Mouse (Mus musculus) embryonic facial prominence, embryonic 12.5 days (tissue): Measurements from ENCODE around the gene Top3a. TPM values are rescaled to one million over a fixed set of nuclear protein-coding genes. Genes with fewer than 3 reads are reported as not detected.
A peak's percentile ranks its signal among the peaks of the same experiment; 100 is the strongest.

Source experiments
- ATAC-seq: fragments of 200-750 bp; cut with Nextera tagmentation; 2 replicates; pipeline ENCODE4 v1.8.0; 2017; ENCODE audit not compliant: insufficient number of reproducible peaks, insufficient read depth, low FRiP score, low TSS enrichment
- H3K27ac ChIP-seq: fragments of 300-500 bp; sonication (generic); 2 replicates; pipeline ENCODE4 v1.5.1; 2016; ENCODE audit warnings: mild to moderate bottlenecking
- H3K27me3 ChIP-seq: fragments of 300-500 bp; sonication (generic); 2 replicates; pipeline ENCODE4 v1.6.1; 2016; ENCODE audit warnings: mild to moderate bottlenecking, moderate library complexity
- H3K36me3 ChIP-seq: fragments of 300-500 bp; sonication (generic); 2 replicates; pipeline ENCODE4 v1.6.1; 2016; ENCODE audit warnings: mild to moderate bottlenecking
- H3K4me1 ChIP-seq: fragments of 300-500 bp; sonication (generic); 2 replicates; pipeline ENCODE4 v1.6.1; 2016
- H3K4me2 ChIP-seq: fragments of 300-500 bp; sonication (generic); replicated peaks from 2 replicates; pipeline ENCODE4 v1.6.1; 2016; ENCODE audit warnings: mild to moderate bottlenecking, moderate library complexity
- H3K4me3 ChIP-seq: fragments of 300-500 bp; sonication (generic); 2 replicates; pipeline ENCODE4 v1.5.1; 2016; ENCODE audit warnings: mild to moderate bottlenecking
- H3K9ac ChIP-seq: fragments of 300-500 bp; sonication (generic); 2 replicates; pipeline ENCODE4 v1.6.1; 2016; ENCODE audit warnings: mild to moderate bottlenecking, moderate library complexity
- H3K9me3 ChIP-seq: fragments of 300-500 bp; sonication (generic); 2 replicates; pipeline ENCODE4 v1.6.1; 2016; ENCODE audit warnings: mild to moderate bottlenecking, moderate library complexity
- WGBS: fragments of 180-500 bp; shearing (Covaris S2); methylation state at CpG from one replicate; pipeline ENCODE4 v1.1.7; 2016; 5-methylcytosine and 5-hydroxymethylcytosine counted together
- microRNA-seq: library from miRNA; unstranded; fragments of <30 nt; microRNA quantifications from one replicate; pipeline ENCODE4, GENCODE M21; 2017
- polyA plus RNA-seq: library from polyadenylated mRNA; unstranded; fragments of >200 nt; fragmentation: Nextera tagmentation; extraction: Ambion mirVana; gene quantifications from 2 replicates; pipeline ENCODE4 v1.2.1, GENCODE M21; 2016

The Top3a gene
- polyA plus RNA-seq, 1 experiment from 2014 or later, result 22.1 TPM

GRCm38 (mm10) chr11:60698806-60699523 lies 78.2 kb downstream of the Top3a start:
- ATAC-seq, result peak; percentile 31
- Histone ChIP-seq H3K9me3 (no peaks in the 10 kb centered on the region), H3K9ac (peak overlapping the region; percentile 94), H3K4me3 (peak overlapping the region; percentile 87), H3K4me2 (peak overlapping the region; percentile 87), H3K27ac (peak overlapping the region; percentile 89), H3K36me3 (peaks cover 5% of the 10 kb centered on the region), H3K4me1 (peaks cover 33% of the 10 kb centered on the region), H3K27me3 (no peaks in the 10 kb centered on the region)
- WGBS, result 5% methylated on average over 22 of the region's 22 CpGs

DNA sequence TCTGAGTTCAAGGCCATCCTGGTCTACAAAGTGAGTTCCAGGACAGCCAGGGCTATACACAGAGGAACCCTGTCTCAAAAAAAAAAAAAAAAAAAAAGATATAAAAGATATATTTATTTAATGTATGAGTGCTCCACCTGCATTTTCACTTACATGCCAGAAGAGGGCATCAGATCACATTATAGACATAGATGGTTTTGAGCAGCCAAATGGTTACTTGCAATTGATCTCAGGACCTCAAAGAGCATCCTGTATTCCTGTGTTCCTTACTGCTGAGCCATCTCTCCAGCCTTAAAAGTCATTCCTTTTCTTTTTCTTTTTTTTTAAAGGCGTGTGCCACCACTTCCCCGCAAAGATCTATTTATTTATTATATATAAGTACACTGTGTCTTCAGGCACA lies 79.6 kb downstream of the Top3a start:
- 77% methylated on average over 2 of the region's 2 CpGs for WGBS
- Histone ChIP-seq H3K36me3 (no peaks in the 10 kb centered on the region), H3K9me3 (no peaks in the 10 kb centered on the region), H3K4me2 (no peak overlapping the region), H3K4me1 (peaks cover 24% of the 10 kb centered on the region), H3K9ac (no peak overlapping the region), H3K4me3 (no peak overlapping the region), H3K27ac (no peak overlapping the region), H3K27me3 (no peaks in the 10 kb centered on the region)
- ATAC-seq, result no peak

- Histone ChIP-seq H3K36me3 (no peaks in the 10 kb centered on the region), H3K4me3 (no peak overlapping the region), H3K27ac (no peak overlapping the region), H3K4me1 (peaks cover 11% of the 10 kb centered on the region), H3K4me2 (no peak overlapping the region), H3K9ac (no peak overlapping the region), H3K27me3 (no peaks in the 10 kb centered on the region), H3K9me3 (no peaks in the 10 kb centered on the region)
- WGBS, result 55% methylated on average over 1 of the region's 1 CpGs
- ATAC-seq, result no peak
These were observed 81.0 kb downstream of the Top3a start for GRCm38 (mm10) chr11:60696165-60696564.

Small RNA genes within 50 kb of the gene (microRNA-seq; reads per million reads assigned to microRNA genes)
- gene Mir5100, result 1.1 reads per million

Other genes with a start within 250 kb of the Top3a start
- 36.1 and 37.8 TPM in 2 replicates for gene Alkbh5, start 241.0 kb downstream of the Top3a start, polyA plus RNA-seq
- 105 and 110 TPM in 2 replicates for gene Llgl1, start 77.6 kb downstream of the Top3a start, polyA plus RNA-seq
- gene Flii, start 50.1 kb downstream of the Top3a start, polyA plus RNA-seq, result 72.9 and 76.2 TPM in 2 replicates
- 19.1 and 19.6 TPM in 2 replicates for gene Mief2, start 49.0 kb downstream of the Top3a start, polyA plus RNA-seq
- 7.2 and 8.0 TPM in 2 replicates for gene Smcr8, start 159 bp upstream of the Top3a start, polyA plus RNA-seq
- gene Shmt1, start 34.4 kb upstream of the Top3a start, polyA plus RNA-seq, result 53.6 and 57.3 TPM in 2 replicates
- gene Dhrs7b, start 53.3 kb upstream of the Top3a start, polyA plus RNA-seq, result 31.9 and 32.3 TPM in 2 replicates
- gene Tmem11, start 101.9 kb upstream of the Top3a start, polyA plus RNA-seq, result 55.2 and 59.3 TPM in 2 replicates
- 20.0 and 20.4 TPM in 2 replicates for gene Natd1, start 137.4 kb upstream of the Top3a start, polyA plus RNA-seq
- 89.4 and 92.9 TPM in 2 replicates for gene Map2k3, start 154.7 kb upstream of the Top3a start, polyA plus RNA-seq
- gene Kcnj12, start 245.2 kb upstream of the Top3a start, polyA plus RNA-seq, result 3.9 and 5.0 TPM in 2 replicates